Mouse (Mus musculus): ENCODE data around the gene Snx22. TPM values are rescaled to one million over a fixed set of nuclear protein-coding genes. Genes with fewer than 3 reads are reported as not detected.

Gene Snx22
- 3.1 and 4.3 TPM in 2 replicates for polyA plus RNA-seq (2015; fragmentation: Nextera tagmentation; extraction: Ambion mirVana)

- H3K4me1 ChIP-seq (ENCODE audit: control insufficient read depth, insufficient read depth, low read length) = peaks cover 7% of the 10 kb centered on the region
- peak within 1 kb of the TSS; percentile 54 for H3K4me3 ChIP-seq (replicated peaks; ENCODE audit: low read length)
Measured at GRCm38 (mm10) chr9:66069583-66069982, at the start of gene Snx22. Gene Snx22 (minus strand): TSS chr9:66069719.

GRCm38 (mm10) chr9:66116890-66117289 lies 47.4 kb upstream of the Snx22 start:
- Histone ChIP-seq H3K4me1 (ENCODE audit: control insufficient read depth, insufficient read depth, low read length) (peaks cover 4% of the 10 kb centered on the region; the same call in 1 of the 2 replicates), H3K27ac (ENCODE audit: low read length) (peak overlapping the region; percentile 52; the same call in 1 of the 2 replicates), H3K4me3 (replicated peaks; ENCODE audit: low read length) (no peak overlapping the region), H3K27me3 (ENCODE audit: control insufficient read depth, insufficient read depth, low read length) (no peaks in the 10 kb centered on the region), H3K9ac (ENCODE audit: low read length) (no peak overlapping the region), H3K9me3 (replicated peaks; ENCODE audit: control insufficient read depth, low read length) (no peaks in the 10 kb centered on the region), H3K4me2 (ENCODE audit: low read depth, low read length) (no peak overlapping the region), H3K36me3 (ENCODE audit: control insufficient read depth, insufficient read depth, low read length) (no peaks in the 10 kb centered on the region)
- no peak for ATAC-seq (ENCODE audit: insufficient read depth, low FRiP score)
- WGBS = 59% methylated on average over 8 of the region's 8 CpGs

More at GRCm38 (mm10) chr9:66069583-66069982, at the start of gene Snx22:
- Histone ChIP-seq H3K27me3 (ENCODE audit: control insufficient read depth, insufficient read depth, low read length) (peaks cover 15% of the 10 kb centered on the region), H3K9ac (ENCODE audit: low read length) (peak within 1 kb of the TSS; percentile 64), H3K4me2 (ENCODE audit: low read depth, low read length) (peak within 1 kb of the TSS; percentile 92), H3K9me3 (replicated peaks; ENCODE audit: control insufficient read depth, low read length) (no peaks in the 10 kb centered on the region), H3K27ac (ENCODE audit: low read length) (no peak within 1 kb of the TSS), H3K36me3 (ENCODE audit: control insufficient read depth, insufficient read depth, low read length) (peaks cover 15% of the 10 kb centered on the region; the same call in 1 of the 2 replicates)
- WGBS = 2% methylated on average over 22 of the region's 22 CpGs
- ATAC-seq (ENCODE audit: insufficient read depth, low FRiP score) = peak; percentile 95

GRCm38 (mm10) chr9:66114341-66114740 lies 44.8 kb upstream of the Snx22 start:
- H3K9ac ChIP-seq (ENCODE audit: low read length) = no peak overlapping the region
- 87% methylated on average over 3 of the region's 3 CpGs for WGBS

DNA sequence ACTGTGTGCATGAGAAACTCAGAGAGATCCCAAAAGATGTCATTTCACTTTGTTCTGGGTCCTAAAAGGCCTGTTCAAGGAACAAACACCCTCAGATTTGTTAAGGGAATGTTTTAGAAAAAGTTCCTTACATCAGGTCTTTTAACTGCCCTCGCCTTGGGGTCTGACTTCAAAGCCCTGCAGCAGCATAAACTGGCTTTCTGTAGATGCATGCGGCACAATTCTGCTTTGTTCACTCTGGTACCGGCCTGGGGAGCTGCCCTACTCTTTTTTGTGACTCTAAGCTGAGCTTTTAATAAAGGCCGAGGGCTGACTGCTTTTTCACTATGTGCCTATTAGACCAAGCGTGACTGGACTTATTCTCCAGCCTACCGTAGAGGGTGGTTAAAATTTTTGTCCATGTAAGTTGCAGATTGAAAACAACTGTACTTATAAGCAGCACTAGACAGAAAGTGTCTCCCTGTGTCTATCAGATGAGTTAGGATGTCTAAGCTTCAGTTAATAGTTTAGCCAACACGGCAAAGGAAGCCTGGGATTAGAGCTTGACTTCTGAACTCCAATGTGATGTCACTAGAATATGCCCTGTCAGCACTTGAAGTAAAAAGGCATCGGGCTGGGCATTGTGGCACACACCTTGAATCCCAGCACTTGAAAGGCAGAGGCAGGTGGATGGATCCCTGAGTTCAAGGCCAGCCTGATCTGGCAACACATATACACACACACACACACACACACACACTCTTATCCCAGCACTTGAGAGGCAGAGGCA lies 41.3 kb upstream of the Snx22 start:
- 81% methylated on average over 8 of the region's 8 CpGs for WGBS
- Histone ChIP-seq H3K27ac (ENCODE audit: low read length) (peak overlapping the region; percentile 2; the same call in 1 of the 2 replicates), H3K4me3 (replicated peaks; ENCODE audit: low read length) (no peak overlapping the region), H3K9ac (ENCODE audit: low read length) (no peak overlapping the region), H3K4me2 (ENCODE audit: low read depth, low read length) (no peak overlapping the region), H3K36me3 (ENCODE audit: control insufficient read depth, insufficient read depth, low read length) (no peaks in the 10 kb centered on the region), H3K27me3 (ENCODE audit: control insufficient read depth, insufficient read depth, low read length) (no peaks in the 10 kb centered on the region), H3K4me1 (ENCODE audit: control insufficient read depth, insufficient read depth, low read length) (no peaks in the 10 kb centered on the region; the same call in 1 of the 2 replicates), H3K9me3 (replicated peaks; ENCODE audit: control insufficient read depth, low read length) (no peaks in the 10 kb centered on the region)
- ATAC-seq (ENCODE audit: insufficient read depth, low FRiP score) = no peak

More at GRCm38 (mm10) chr9:66114341-66114740, 44.8 kb upstream of the Snx22 start:
- Histone ChIP-seq H3K4me1 (ENCODE audit: control insufficient read depth, insufficient read depth, low read length) (peaks cover 4% of the 10 kb centered on the region; the same call in 1 of the 2 replicates), H3K27ac (ENCODE audit: low read length) (no peak overlapping the region), H3K4me2 (ENCODE audit: low read depth, low read length) (no peak overlapping the region), H3K4me3 (replicated peaks; ENCODE audit: low read length) (no peak overlapping the region), H3K9me3 (replicated peaks; ENCODE audit: control insufficient read depth, low read length) (no peaks in the 10 kb centered on the region), H3K36me3 (ENCODE audit: control insufficient read depth, insufficient read depth, low read length) (no peaks in the 10 kb centered on the region), H3K27me3 (ENCODE audit: control insufficient read depth, insufficient read depth, low read length) (no peaks in the 10 kb centered on the region)
- ATAC-seq (ENCODE audit: insufficient read depth, low FRiP score) = no peak

DNA sequence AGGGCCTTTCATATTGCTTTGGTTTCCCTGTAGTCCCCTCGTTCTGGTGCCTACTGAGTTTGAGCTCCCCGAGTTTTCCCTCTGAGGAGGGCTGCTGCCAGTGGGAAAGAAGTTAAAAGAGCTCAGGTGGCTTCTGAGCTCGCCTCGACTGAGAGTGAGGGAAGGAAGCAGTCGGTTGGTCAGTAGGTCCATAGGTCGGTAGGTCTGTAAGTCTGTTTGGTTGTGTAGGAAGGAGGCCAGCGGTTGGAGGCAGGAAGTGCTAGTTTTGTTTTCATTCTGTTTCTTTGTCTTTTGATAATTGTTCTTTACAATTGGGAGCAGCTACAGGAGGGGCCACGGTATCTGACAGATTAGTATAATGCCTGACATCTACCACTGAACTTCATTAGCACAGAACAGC lies 40.6 kb upstream of the Snx22 start:
- Histone ChIP-seq H3K36me3 (ENCODE audit: control insufficient read depth, insufficient read depth, low read length) (peaks cover 5% of the 10 kb centered on the region; the same call in 1 of the 2 replicates), H3K9ac (ENCODE audit: low read length) (no peak overlapping the region), H3K4me1 (ENCODE audit: control insufficient read depth, insufficient read depth, low read length) (no peaks in the 10 kb centered on the region; the same call in 1 of the 2 replicates), H3K27me3 (ENCODE audit: control insufficient read depth, insufficient read depth, low read length) (no peaks in the 10 kb centered on the region), H3K4me2 (ENCODE audit: low read depth, low read length) (no peak overlapping the region), H3K27ac (ENCODE audit: low read length) (peak overlapping the region; percentile 2; the same call in 1 of the 2 replicates), H3K9me3 (replicated peaks; ENCODE audit: control insufficient read depth, low read length) (no peaks in the 10 kb centered on the region), H3K4me3 (replicated peaks; ENCODE audit: low read length) (no peak overlapping the region)
- WGBS = 64% methylated on average over 8 of the region's 8 CpGs
- ATAC-seq (ENCODE audit: insufficient read depth, low FRiP score) = no peak

DNA sequence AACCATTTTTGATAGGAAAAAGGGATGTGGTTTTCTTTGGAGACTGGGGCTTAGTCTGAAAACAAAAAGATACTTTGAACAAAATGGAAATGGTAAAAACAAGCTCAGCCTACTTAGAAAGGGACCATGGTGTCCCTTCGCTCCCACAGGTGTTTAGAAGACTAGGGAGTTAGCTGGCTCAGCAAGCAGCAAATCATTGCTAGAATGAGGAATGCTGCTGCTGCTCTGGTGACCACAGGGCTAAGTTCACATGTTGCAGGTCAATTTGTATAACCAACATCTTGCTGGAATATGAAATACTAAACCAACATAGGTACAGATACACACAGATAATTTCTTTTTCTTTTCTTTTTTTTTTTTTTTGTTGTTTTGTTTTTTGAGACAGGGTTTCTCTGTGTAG lies 40.1 kb upstream of the Snx22 start:
- Histone ChIP-seq H3K36me3 (ENCODE audit: control insufficient read depth, insufficient read depth, low read length) (peaks cover 6% of the 10 kb centered on the region), H3K27ac (ENCODE audit: low read length) (no peak overlapping the region), H3K4me2 (ENCODE audit: low read depth, low read length) (no peak overlapping the region), H3K9me3 (replicated peaks; ENCODE audit: control insufficient read depth, low read length) (no peaks in the 10 kb centered on the region), H3K4me3 (replicated peaks; ENCODE audit: low read length) (no peak overlapping the region), H3K27me3 (ENCODE audit: control insufficient read depth, insufficient read depth, low read length) (no peaks in the 10 kb centered on the region), H3K9ac (ENCODE audit: low read length) (no peak overlapping the region), H3K4me1 (ENCODE audit: control insufficient read depth, insufficient read depth, low read length) (no peaks in the 10 kb centered on the region)
- ATAC-seq (ENCODE audit: insufficient read depth, low FRiP score) = no peak
- 90% methylated on average over 1 of the region's 1 CpGs for WGBS

GRCm38 (mm10) chr9:66105168-66105567 lies 35.6 kb upstream of the Snx22 start:
- ATAC-seq (ENCODE audit: insufficient read depth, low FRiP score) = no peak
- H3K9me3 ChIP-seq (replicated peaks; ENCODE audit: control insufficient read depth, low read length) = no peaks in the 10 kb centered on the region
- no peak overlapping the region for H3K4me2 ChIP-seq (ENCODE audit: low read depth, low read length)
- no peaks in the 10 kb centered on the region for H3K27me3 ChIP-seq (ENCODE audit: control insufficient read depth, insufficient read depth, low read length)
- no peak overlapping the region for H3K27ac ChIP-seq (ENCODE audit: low read length)
- H3K4me1 ChIP-seq (ENCODE audit: control insufficient read depth, insufficient read depth, low read length) = no peaks in the 10 kb centered on the region
- H3K36me3 ChIP-seq (ENCODE audit: control insufficient read depth, insufficient read depth, low read length) = peaks cover 25% of the 10 kb centered on the region
- H3K9ac ChIP-seq (ENCODE audit: low read length) = no peak overlapping the region
- no peak overlapping the region for H3K4me3 ChIP-seq (replicated peaks; ENCODE audit: low read length)
- 80% methylated on average over 8 of the region's 8 CpGs for WGBS

GRCm38 (mm10) chr9:66104601-66105000 lies 35.1 kb upstream of the Snx22 start:
- Histone ChIP-seq H3K4me3 (replicated peaks; ENCODE audit: low read length) (no peak overlapping the region), H3K27ac (ENCODE audit: low read length) (no peak overlapping the region), H3K36me3 (ENCODE audit: control insufficient read depth, insufficient read depth, low read length) (peaks cover 28% of the 10 kb centered on the region), H3K4me2 (ENCODE audit: low read depth, low read length) (no peak overlapping the region), H3K27me3 (ENCODE audit: control insufficient read depth, insufficient read depth, low read length) (no peaks in the 10 kb centered on the region), H3K9me3 (replicated peaks; ENCODE audit: control insufficient read depth, low read length) (no peaks in the 10 kb centered on the region), H3K9ac (ENCODE audit: low read length) (no peak overlapping the region), H3K4me1 (ENCODE audit: control insufficient read depth, insufficient read depth, low read length) (no peaks in the 10 kb centered on the region)
- WGBS = 87% methylated on average over 4 of the region's 4 CpGs
- no peak for ATAC-seq (ENCODE audit: insufficient read depth, low FRiP score)

GRCm38 (mm10) chr9:66102668-66103067 lies 33.1 kb upstream of the Snx22 start:
- ATAC-seq (ENCODE audit: insufficient read depth, low FRiP score) = no peak
- H3K36me3 ChIP-seq (ENCODE audit: control insufficient read depth, insufficient read depth, low read length) = peaks cover 31% of the 10 kb centered on the region
- H3K9me3 ChIP-seq (replicated peaks; ENCODE audit: control insufficient read depth, low read length) = no peaks in the 10 kb centered on the region
- H3K27me3 ChIP-seq (ENCODE audit: control insufficient read depth, insufficient read depth, low read length) = no peaks in the 10 kb centered on the region
- H3K9ac ChIP-seq (ENCODE audit: low read length) = no peak overlapping the region
- no peaks in the 10 kb centered on the region for H3K4me1 ChIP-seq (ENCODE audit: control insufficient read depth, insufficient read depth, low read length)
- H3K27ac ChIP-seq (ENCODE audit: low read length) = no peak overlapping the region
- H3K4me3 ChIP-seq (replicated peaks; ENCODE audit: low read length) = no peak overlapping the region
- 88% methylated on average over 6 of the region's 6 CpGs for WGBS
- no peak overlapping the region for H3K4me2 ChIP-seq (ENCODE audit: low read depth, low read length)
